Mouse (Mus musculus) forebrain, embryonic 14.5 days (tissue): ENCODE data around the gene Scaf11. TPM values are rescaled to one million over a fixed set of nuclear protein-coding genes. Genes with fewer than 3 reads are reported as not detected.

Experiments used
- ATAC-seq: fragments of 200-750 bp; cut with Nextera tagmentation; 2 replicates; pipeline ENCODE4 v1.8.0; 2017; ENCODE audit warnings: mild to moderate bottlenecking, moderate library complexity
- DNase-seq: peaks from one replicate; pipeline ENCODE4 v3.0.0-alpha.2; 2015; ENCODE audit warnings: low spot score
- H3K27ac ChIP-seq: fragments of 300-500 bp; sonication (generic); 2 replicates; pipeline ENCODE4 v1.5.1; 2014; ENCODE audit warnings: low read depth, mild to moderate bottlenecking, control low read depth, low read length, moderate library complexity
- H3K27me3 ChIP-seq: fragments of 300-500 bp; sonication (generic); replicated peaks from 2 replicates; pipeline ENCODE4 v1.6.1; 2014; ENCODE audit warnings: low read length, control low read depth, mixed read lengths; ENCODE audit not compliant: control insufficient read depth, insufficient read depth
- H3K36me3 ChIP-seq: fragments of 300-500 bp; sonication (generic); 2 replicates; pipeline ENCODE4 v1.6.1; 2014; ENCODE audit warnings: low read length, control low read depth; ENCODE audit not compliant: control insufficient read depth, insufficient read depth
- H3K4me1 ChIP-seq: fragments of 300-500 bp; sonication (generic); 2 replicates; pipeline ENCODE4 v1.6.1; 2014; ENCODE audit warnings: antibody characterized with exemption, low read length, control low read depth; ENCODE audit not compliant: control insufficient read depth, insufficient read depth
- H3K4me2 ChIP-seq: fragments of 300-500 bp; sonication (generic); 2 replicates; pipeline ENCODE4 v1.6.1; 2014; ENCODE audit warnings: mild to moderate bottlenecking, control low read depth, low read length
- H3K4me3 ChIP-seq: fragments of 300-500 bp; sonication (generic); 2 replicates; pipeline ENCODE4 v1.5.1; 2014; ENCODE audit warnings: low read depth, low read length, control low read depth
- H3K9ac ChIP-seq: fragments of 300-500 bp; sonication (generic); 2 replicates; pipeline ENCODE4 v1.6.1; 2014; ENCODE audit warnings: mild to moderate bottlenecking, low read length, control low read depth, moderate library complexity
- H3K9me3 ChIP-seq: fragments of 300-500 bp; sonication (generic); replicated peaks from 2 replicates; pipeline ENCODE4 v1.6.1; 2016; ENCODE audit warnings: low read length, control low read depth, mixed read lengths; ENCODE audit not compliant: control insufficient read depth
- WGBS: fragments of 180-500 bp; shearing (Covaris S2); extraction: QIAGEN DNeasy Blood & Tissue Kit; methylation state at CpG from one replicate; pipeline ENCODE4 v1.1.7; 2014; 5-methylcytosine and 5-hydroxymethylcytosine counted together
- polyA plus RNA-seq: library from polyadenylated mRNA; unstranded; fragments of >200 nt; fragmentation: Nextera tagmentation; extraction: Ambion mirVana; gene quantifications from 2 replicates; pipeline ENCODE4 v1.2.1, GENCODE M21; 2014

Scaf11 gene
- polyA plus RNA-seq, 1 experiment from 2014 or later = 50.1 TPM

DNA sequence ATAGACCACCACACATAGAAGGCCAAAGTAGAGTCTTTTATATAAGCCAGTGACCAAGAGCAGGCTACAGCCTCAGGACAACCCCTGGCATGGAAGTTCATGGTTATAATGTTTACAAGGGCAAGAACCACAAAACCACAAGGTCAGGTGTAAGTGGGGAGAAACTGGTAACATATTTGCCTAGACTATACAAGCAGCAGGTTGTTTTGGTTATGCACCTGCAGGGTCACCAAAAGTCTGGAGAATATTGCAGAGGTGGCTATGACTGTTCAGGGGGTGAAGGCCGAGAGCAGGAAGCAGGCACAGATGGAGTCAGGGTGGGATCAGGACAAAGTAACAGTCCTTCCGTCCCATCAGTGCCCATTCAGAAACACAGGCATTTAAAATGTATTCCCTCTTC lies 7.7 kb upstream of the Scaf11 start:
- Histone ChIP-seq H3K4me3 (no peak overlapping the region), H3K36me3 (no peaks in the 10 kb centered on the region), H3K27ac (no peak overlapping the region), H3K9me3 (no peaks in the 10 kb centered on the region), H3K4me1 (no peaks in the 10 kb centered on the region), H3K4me2 (no peak overlapping the region), H3K9ac (no peak overlapping the region), H3K27me3 (no peaks in the 10 kb centered on the region)
- ATAC-seq = no peak
- 84% methylated on average over 2 of the region's 2 CpGs for WGBS
- DNase-seq = no peak

- H3K9me3 ChIP-seq = no peaks in the 10 kb centered on the region
- no peak overlapping the region for H3K27ac ChIP-seq
- H3K4me1 ChIP-seq = no peaks in the 10 kb centered on the region
- no peaks in the 10 kb centered on the region for H3K27me3 ChIP-seq
- H3K4me2 ChIP-seq = no peak overlapping the region
- no peak for DNase-seq
- H3K4me3 ChIP-seq = no peak overlapping the region
- WGBS = 80% methylated on average over 5 of the region's 5 CpGs
- no peaks in the 10 kb centered on the region for H3K36me3 ChIP-seq
- ATAC-seq = no peak
- no peak overlapping the region for H3K9ac ChIP-seq
Observed at GRCm38 (mm10) chr15:96467844-96468243, 7.2 kb upstream of the Scaf11 start.

DNA sequence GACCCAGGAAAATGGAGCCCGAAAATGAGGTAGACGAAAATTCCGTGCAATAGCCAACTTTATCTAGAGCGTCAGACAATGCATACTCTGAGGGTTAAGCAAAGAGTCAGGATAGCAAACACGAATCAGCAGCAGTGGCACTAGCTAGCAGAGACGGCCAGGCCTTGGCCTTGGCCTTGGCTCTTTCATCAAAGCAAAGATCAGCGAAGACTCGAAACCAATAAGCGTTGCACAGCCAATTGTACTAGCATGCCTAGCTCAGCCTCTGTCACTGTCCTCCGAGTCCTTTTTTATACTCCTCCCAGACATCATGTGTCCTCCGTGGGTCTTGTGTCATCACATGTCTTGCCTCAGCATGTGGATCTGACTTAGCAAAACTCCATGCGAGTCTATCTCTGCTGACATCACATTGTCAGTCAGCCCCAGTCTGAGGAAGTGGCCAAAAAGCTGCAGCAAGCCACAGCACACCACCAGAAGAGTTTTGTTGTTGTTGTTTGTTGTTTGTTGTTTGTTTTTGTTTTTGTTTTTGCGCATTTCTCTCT lies 5.8 kb upstream of the Scaf11 start:
- Histone ChIP-seq H3K27me3 (no peaks in the 10 kb centered on the region), H3K4me3 (no peak overlapping the region), H3K9ac (no peak overlapping the region), H3K27ac (no peak overlapping the region), H3K4me1 (peaks cover 6% of the 10 kb centered on the region; the same call in 1 of the 2 replicates), H3K4me2 (no peak overlapping the region), H3K9me3 (no peaks in the 10 kb centered on the region), H3K36me3 (no peaks in the 10 kb centered on the region)
- no peak for DNase-seq
- ATAC-seq = no peak
- WGBS = 93% methylated on average over 13 of the region's 13 CpGs

- Histone ChIP-seq H3K4me3 (no peak overlapping the region), H3K27ac (no peak overlapping the region), H3K27me3 (no peaks in the 10 kb centered on the region), H3K9me3 (no peaks in the 10 kb centered on the region), H3K4me2 (no peak overlapping the region), H3K4me1 (peaks cover 6% of the 10 kb centered on the region; the same call in 1 of the 2 replicates), H3K36me3 (no peaks in the 10 kb centered on the region), H3K9ac (no peak overlapping the region)
- DNase-seq = no peak
- ATAC-seq = no peak
- 91% methylated on average over 11 of the region's 11 CpGs for WGBS
Observed at GRCm38 (mm10) chr15:96465076-96465475, 4.4 kb upstream of the Scaf11 start.

- Histone ChIP-seq H3K9me3 (no peaks in the 10 kb centered on the region), H3K27ac (no peak overlapping the region), H3K4me2 (no peak overlapping the region), H3K4me1 (peaks cover 6% of the 10 kb centered on the region; the same call in 1 of the 2 replicates), H3K4me3 (no peak overlapping the region), H3K27me3 (no peaks in the 10 kb centered on the region), H3K36me3 (no peaks in the 10 kb centered on the region), H3K9ac (no peak overlapping the region)
- WGBS = 97% methylated on average over 15 of the region's 15 CpGs
- ATAC-seq = no peak
- DNase-seq = no peak
Observed at GRCm38 (mm10) chr15:96463821-96464220, 3.2 kb upstream of the Scaf11 start.

- WGBS = 89% methylated on average over 3 of the region's 3 CpGs
- Histone ChIP-seq H3K36me3 (no peaks in the 10 kb centered on the region), H3K4me1 (peaks cover 6% of the 10 kb centered on the region; the same call in 1 of the 2 replicates), H3K4me2 (no peak overlapping the region), H3K27me3 (no peaks in the 10 kb centered on the region), H3K27ac (no peak overlapping the region), H3K9ac (no peak overlapping the region), H3K9me3 (no peaks in the 10 kb centered on the region), H3K4me3 (no peak overlapping the region)
- DNase-seq = no peak
- ATAC-seq = no peak
Observed at GRCm38 (mm10) chr15:96462611-96463010, 2.0 kb upstream of the Scaf11 start.

DNA sequence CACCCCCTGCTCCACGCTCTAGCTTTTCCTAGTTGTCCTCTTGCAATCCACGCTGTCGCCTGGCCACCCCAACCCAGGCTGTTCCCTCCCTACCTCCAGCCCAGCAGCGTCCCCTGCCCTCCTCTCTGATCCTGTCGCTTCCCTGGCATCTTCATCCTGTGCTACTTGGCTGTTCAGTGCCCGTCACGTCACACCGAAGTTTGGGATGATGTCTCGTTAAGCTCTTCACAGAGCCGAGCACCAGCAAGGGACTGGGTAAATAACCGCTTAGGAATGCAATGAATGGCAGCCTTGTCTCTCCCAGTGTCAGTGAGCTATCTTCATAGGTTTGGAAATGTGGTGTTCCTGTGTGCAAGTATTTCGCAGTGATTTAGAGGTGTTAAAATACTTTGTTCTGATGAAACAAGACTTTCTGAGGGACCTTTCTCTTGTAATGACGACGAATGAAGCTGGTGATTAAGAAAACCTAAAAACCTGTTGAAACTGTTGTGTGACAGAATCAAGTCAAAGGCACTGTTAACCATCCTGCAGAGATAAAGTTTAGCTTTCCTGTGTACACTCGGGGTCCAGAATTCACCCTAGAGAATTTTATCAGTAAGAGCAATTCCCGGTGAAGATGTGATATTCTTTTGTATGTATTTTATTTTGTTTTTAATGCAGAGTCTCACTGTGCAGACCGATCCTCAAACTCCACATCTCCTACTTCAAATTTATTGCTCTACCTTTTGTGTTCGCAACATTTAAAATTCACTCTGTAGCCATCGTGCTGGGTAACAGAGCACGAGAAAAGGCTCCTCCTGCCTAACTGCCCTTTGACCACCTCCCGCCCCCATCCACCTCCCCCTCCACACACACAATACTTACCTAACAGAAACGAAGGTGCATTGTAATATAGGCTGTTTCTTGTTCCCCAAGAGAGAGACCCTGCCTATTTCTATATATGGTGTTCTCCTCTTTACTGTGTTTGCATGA lies 1.2 kb upstream of the Scaf11 start:
- Histone ChIP-seq H3K9ac (peak overlapping the region; percentile 78), H3K4me3 (peak overlapping the region; percentile 83), H3K9me3 (no peaks in the 10 kb centered on the region), H3K4me2 (peak overlapping the region; percentile 94), H3K27me3 (no peaks in the 10 kb centered on the region), H3K4me1 (peaks cover 6% of the 10 kb centered on the region; the same call in 1 of the 2 replicates), H3K27ac (peak overlapping the region; percentile 89), H3K36me3 (no peaks in the 10 kb centered on the region)
- ATAC-seq (peak; percentile 38), DNase-seq (peak; percentile 54)
- WGBS = 17% methylated on average over 22 of the region's 22 CpGs

GRCm38 (mm10) chr15:96460451-96460729 lies 253 bp downstream of the Scaf11 start:
- Histone ChIP-seq H3K9ac (peak overlapping the region; percentile 85), H3K27ac (peak overlapping the region; percentile 97), H3K27me3 (no peaks in the 10 kb centered on the region), H3K4me3 (peak overlapping the region; percentile 83), H3K36me3 (no peaks in the 10 kb centered on the region), H3K4me2 (peak overlapping the region; percentile 71), H3K9me3 (no peaks in the 10 kb centered on the region), H3K4me1 (peaks cover 6% of the 10 kb centered on the region; the same call in 1 of the 2 replicates)
- ATAC-seq (no peak), DNase-seq (no peak)
- 0% methylated on average over 18 of the region's 50 CpGs for WGBS
